Mouse (Mus musculus) testis, postnatal 14 days (tissue): ENCODE measurements around the gene Ncbp2.
"Not testable (repeated sequence)": the region's sequence is repeated elsewhere in the genome, so short reads cannot be mapped to it uniquely, and the experiment has no call there.

Experiments
- DNase-seq: peaks from one replicate; pipeline ENCODE4 v3.0.0; 2021; ENCODE audit warnings: low spot score

Gene Ncbp2

GRCm38 (mm10) chr16:31935091-31935979 is 13.0 kb upstream of the Ncbp2 start:
- no peak for DNase-seq

GRCm38 (mm10) chr16:31936568-31936967 is 11.7 kb upstream of the Ncbp2 start:
- DNase-seq: no peak

GRCm38 (mm10) chr16:31938856-31939255 is 9.5 kb upstream of the Ncbp2 start:
- no peak for DNase-seq

DNA sequence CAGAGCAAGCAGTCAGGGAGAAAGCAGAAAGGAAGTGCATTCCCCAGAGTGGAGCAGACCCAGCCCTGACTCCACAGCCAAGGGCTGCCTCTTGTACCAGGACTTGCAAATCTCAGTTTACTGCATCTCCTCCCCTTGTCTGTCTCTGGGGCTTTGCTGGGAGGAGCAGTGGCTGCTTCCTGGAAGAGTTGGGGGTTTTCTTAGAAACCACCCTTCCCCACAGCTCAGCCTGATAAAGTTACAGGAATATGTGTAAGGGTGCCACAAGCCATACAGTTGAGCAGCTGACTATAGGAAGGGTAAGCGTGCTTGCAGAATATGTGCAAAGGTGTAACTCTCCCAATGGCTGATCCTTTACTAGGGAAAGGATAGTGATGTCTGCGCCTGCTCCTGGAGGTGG is 7.7 kb upstream of the Ncbp2 start:
- no peak for DNase-seq

GRCm38 (mm10) chr16:31943980-31944379 is 4.3 kb upstream of the Ncbp2 start:
- DNase-seq: peak; percentile 60

- no peak for DNase-seq
Observed at GRCm38 (mm10) chr16:31944698-31945255, 3.5 kb upstream of the Ncbp2 start.

DNA sequence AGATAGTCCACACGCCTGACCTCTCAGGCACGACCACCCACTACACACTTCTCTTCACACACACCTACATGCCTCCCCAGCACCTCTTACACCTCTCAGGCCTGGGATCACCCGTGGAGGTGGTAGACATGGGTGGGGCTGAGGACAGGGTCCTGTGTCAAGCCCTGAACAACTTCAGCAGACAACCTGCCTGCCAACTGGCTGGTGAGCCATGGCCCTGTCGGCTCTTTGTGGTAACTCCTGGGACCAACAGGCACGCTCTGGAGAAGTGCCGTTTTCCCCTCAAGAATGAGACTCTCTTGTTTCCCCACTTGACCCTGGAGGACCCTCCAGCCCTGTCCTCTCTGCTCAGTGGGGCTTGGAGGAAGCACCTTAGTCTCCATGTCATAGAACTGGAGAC is 2.9 kb upstream of the Ncbp2 start:
- DNase-seq: no peak

DNA sequence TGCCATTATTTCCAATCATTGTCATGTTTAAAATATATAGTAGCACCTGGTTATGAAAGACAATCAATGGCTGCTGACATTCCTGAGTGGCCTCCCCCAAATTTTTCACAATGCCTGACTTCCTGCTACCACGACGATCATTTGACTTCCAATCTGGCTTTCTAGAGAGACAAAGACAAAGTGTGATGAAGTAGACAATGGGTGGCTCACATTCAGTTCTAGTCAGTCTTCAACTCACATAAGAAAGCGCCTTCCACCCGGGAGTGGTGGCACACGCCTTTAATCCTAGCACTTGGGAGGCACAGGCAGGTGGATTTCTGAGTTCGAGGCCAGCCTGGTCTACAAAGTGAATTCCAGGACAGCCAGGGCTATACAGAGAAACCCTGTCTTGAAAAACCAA is 2.3 kb upstream of the Ncbp2 start:
- not testable (repeated sequence) for DNase-seq

DNA sequence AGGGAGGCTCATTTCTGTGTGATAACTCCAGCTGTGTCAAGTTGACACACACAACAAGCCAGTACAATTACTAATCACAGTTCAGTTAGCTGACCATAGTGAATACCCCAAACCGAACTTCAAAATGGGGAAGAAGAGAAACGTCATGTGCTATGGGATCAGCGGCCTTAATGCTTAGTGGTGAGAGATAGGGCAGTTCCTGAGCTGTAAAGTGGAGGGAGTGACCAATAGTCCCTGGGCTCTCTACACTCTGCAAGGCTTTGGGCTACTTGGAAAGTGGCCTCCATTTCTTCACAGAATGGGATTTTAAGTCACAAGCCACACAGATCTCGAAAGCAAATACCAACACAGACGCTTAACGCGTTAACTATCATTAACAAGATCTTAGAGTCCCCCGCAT is 980 bp upstream of the Ncbp2 start:
- no peak for DNase-seq

- DNase-seq: no peak
Observed at GRCm38 (mm10) chr16:31947901-31948316, 404 bp upstream of the Ncbp2 start.

- no peak for DNase-seq
Observed at GRCm38 (mm10) chr16:31963224-31963623, 14.9 kb downstream of the Ncbp2 start.

DNA sequence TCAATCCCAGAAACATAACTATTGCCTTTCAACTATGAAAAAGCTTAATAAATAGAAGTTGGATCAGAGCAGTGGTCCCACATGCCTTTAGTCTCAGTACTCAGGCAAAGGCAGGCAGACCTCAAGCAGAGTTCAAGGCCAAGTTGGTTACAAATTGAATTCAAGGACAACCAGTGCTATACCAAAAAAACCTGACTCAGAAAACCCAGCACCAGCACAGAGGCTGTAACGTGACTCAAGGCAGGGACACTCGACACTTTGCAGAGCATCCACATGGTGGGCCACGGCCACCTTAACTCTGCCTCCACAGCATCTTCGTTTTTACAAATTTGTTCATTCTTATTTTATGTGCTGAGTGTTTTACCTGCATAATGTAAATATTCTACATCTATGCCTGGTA is 26.9 kb downstream of the Ncbp2 start:
- no peak for DNase-seq

DNA sequence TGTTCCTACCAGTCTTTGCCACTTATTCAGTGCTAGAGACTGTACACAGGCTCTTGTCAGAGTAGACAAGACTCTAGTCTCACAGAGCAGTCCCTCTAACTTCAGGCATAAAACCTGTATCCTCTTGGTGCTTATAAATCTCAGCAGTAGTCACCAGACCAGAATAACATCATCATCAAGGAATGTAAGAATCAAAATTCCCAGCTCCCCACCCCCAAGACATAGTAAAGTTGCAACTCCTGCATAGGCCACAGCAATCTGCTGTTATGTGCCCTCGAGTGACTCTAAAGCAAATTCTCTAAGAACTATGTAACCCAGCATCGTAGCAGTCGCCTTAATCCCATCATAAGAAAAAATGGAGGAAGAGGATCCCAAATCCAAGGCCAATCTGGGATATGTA is 31.2 kb downstream of the Ncbp2 start:
- DNase-seq: no peak

DNA sequence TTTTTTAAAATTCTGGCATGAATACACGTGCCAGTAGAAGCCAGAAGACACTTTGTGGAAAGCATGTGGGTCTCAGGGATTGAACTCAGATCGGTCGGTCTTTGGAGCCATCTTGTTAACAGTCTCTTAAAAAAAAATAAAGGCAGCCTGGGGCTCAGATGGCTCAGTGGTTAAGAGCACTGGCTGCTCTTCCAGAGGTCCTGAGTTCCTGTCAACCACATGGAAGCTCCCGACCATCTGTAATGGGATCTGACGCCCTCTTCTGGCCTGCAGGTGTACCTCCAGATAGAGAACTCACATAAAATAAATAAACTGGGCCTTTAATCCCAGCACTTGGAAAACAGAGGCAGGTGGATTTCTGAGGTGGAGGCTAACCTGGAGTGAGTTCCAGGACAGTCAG is 32.6 kb downstream of the Ncbp2 start:
- no peak for DNase-seq

- DNase-seq: no peak
Observed at GRCm38 (mm10) chr16:31992039-31992438, 43.7 kb downstream of the Ncbp2 start.

GRCm38 (mm10) chr16:31993195-31993594 is 44.9 kb downstream of the Ncbp2 start:
- DNase-seq: no peak

- no peak for DNase-seq
Observed at GRCm38 (mm10) chr16:31993946-31994345, 45.6 kb downstream of the Ncbp2 start.

- no peak for DNase-seq
Observed at GRCm38 (mm10) chr16:31996371-31996770, 48.1 kb downstream of the Ncbp2 start.

GRCm38 (mm10) chr16:32002509-32003477 is 54.5 kb downstream of the Ncbp2 start, which contains the start of gene Senp5:
Gene Senp5, minus strand, starts transcription at chr16:32003287.
- peak; percentile 91 for DNase-seq

DNA sequence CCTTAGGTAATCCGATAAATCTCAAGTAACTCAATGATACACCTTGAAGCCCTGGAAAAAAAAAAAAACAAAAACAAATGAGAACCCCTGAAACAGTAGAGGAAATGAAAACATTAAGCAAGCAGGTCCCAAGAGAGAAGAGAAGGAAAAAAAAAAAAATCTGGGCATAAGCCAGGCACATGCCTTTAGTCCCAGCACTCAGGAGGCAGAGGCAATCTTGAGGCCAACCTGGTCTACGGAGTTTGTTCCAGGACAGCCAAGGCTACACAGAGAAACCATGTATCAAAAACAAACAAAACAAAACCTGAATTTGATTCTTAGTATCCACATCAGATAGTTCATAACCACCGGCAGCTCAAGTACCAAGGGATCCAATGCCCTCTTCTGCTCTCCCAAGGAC is 56.4 kb downstream of the Ncbp2 start:
- DNase-seq: peak; percentile 59

GRCm38 (mm10) chr16:32008529-32009293 is 60.4 kb downstream of the Ncbp2 start:
- DNase-seq: no peak

DNA sequence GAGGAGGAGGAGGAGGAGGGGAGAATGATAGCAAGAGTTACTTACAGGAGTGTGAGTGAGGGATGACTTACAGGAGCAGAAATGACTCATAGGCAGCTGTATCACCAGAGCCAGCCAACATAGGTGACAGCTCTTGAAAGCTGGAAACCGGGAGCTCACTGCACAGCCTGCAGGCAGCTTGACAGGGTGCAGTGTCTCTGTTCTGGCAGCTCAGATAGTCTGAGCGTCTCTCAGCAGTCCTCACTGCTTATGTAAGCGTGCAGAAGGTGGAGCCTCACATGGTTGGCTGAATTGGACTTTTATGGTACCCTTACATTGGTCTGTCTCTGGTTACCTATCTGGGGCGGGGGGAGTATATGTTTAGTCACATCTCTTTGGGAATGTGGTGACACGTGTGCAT is 61.6 kb downstream of the Ncbp2 start:
- no peak for DNase-seq
